Mouse (Mus musculus) cerebellum, adult 9-10 months (tissue): ENCODE data around the gene Sp3.
"Not testable (repeated sequence)": the region's sequence is repeated elsewhere in the genome, so short reads cannot be mapped to it uniquely, and the experiment has no call there.

Experiments used
- DNase-seq: peaks from one replicate; pipeline ENCODE4 v3.0.0; 2022

Gene Sp3

DNA sequence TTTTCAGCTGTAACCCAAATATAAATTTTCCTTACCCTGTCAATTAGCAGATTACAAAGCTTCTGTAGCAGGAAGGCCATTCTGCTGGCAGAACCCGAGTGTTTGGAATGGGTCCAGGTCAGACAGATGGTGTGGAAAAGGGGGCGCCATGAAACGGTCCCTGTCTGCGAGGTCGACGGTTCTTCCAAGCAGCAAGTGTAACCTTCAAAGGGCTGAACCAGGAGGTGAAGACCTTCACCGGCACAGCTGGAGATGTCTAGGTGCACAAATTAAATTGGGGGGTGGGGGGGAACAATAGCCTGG lies 66.8 kb downstream of the Sp3 start:
- DNase-seq = peak; percentile 71

DNA sequence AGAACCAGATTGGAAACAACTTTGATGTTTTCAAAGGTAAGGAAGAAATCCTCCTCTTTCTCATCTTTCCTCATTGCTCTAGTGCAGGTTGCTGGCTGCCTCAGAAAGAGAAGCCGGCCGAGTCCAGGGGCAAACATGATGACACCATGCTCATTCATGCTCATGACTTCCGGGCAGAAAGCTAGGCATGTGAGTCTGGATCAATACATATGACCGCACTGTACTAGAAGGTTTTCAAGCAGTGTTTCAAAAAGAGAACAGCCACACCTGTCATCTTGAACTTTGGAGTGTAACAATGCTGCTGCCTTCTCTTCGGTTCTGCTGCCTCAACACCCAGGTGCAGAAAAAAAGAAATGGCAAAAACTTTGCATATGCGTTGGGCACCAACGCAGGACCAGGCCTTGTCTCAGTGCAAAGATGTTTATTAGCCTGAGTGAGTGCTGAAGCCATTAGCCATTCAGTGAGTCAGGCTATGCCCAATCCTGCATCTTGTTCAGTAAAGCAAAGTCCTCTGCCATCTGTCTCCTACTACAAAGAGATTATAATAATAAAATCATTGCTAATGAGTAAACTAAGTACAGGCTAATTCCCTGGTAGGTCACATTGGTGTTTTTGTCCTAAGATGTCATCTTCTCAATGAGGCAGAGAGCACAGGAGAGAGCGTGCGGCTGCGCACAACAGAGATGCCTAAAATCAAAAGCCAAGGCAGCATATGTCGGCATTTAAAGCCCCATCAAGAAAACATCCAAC lies 67.4 kb downstream of the Sp3 start:
- DNase-seq = no peak

DNA sequence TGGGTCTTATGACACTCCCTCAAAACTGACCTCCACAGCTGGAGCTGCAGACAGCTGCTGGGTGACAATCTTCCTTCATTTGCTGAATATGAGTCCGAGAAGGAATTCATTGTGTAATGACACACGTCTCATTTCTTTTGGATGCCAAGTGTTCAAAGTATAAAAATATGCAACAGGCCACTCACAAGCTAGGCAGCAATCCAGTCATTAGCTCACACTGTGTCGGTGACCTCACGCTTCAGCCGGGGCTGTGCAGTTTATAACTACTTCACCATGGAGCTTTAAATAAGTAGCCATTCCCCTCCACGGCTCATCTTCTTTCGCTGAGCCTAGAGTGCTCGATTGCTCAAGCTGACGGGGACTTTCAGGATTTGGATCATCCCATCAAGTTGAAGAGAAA lies 68.7 kb downstream of the Sp3 start:
- no peak for DNase-seq

GRCm38 (mm10) chr2:72909046-72909445 lies 71.2 kb downstream of the Sp3 start:
- no peak for DNase-seq

DNA sequence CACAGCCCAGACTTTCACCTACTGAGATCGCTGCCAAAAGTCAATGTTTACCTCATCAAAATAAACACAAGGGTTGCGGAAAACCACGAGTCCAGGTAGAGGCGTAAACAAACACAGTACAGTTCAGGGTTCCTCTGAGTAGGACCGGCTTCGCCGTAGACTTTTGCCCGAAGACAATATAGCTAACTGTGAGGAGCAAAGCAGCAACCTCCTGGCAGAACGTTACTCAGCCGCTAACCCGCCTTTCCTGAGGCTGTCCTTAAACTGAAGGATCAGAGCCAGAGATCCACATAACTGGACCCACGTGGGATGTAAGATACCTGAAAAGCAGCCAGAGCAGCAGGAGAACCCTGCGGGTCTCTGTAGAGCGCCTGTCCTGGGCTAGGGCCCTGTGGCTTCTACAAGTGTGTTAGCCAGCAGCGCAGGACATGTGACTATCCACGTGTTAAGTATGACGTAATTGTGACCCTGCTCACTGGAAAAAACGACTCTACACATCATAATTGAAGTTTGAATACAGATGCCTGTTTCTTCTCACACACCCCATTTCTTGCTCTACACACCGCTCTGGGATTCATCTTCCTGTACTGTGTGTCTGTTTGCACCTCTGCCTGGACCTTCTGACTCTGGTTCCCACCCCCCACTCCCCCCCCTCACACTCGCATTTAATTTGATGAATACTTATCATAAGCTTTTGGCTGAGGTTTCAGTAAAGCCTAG lies 71.9 kb downstream of the Sp3 start:
- no peak for DNase-seq

- no peak for DNase-seq
These were observed 73.5 kb downstream of the Sp3 start for GRCm38 (mm10) chr2:72906745-72907144.

DNA sequence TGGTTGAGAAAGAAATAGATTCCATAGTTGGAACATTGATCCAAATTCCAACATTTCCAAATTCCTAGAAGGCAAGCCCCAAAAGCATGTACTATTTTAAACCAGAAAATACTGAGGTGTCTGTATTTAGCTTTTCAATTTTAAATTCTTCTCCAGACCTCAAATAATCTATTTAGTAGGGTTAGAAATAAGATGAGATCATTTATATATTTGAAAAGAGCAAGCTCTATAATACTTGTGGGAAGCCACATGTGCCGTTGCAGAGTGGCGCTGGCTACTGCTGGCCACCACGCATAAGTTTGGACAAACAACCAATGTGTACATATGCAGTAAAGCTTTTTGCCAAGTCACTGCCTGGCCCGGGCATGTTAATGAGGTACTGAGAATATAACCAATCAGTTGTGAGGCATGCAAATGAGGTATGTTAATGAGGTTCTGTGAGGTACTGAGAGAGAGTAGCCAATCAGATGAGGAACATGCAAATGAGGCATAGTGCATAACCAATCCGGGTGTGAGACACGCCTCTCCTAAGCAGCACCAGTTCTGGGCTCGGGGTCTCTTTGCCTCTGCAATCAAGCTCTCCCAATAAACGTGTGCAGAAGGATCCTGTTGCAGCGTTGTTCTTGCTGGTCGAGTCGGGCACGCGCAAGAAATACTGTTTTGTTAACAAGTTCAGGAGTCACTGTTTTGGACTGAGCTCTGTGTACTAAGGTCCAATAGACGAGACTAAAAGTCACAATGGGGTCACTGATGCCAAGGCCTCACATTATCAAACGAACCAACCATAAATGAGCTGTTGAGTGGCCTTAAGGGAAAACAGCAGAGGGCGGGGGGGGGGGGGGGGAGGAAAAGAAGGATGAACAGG lies 77.2 kb downstream of the Sp3 start:
- DNase-seq = not testable (repeated sequence)

DNA sequence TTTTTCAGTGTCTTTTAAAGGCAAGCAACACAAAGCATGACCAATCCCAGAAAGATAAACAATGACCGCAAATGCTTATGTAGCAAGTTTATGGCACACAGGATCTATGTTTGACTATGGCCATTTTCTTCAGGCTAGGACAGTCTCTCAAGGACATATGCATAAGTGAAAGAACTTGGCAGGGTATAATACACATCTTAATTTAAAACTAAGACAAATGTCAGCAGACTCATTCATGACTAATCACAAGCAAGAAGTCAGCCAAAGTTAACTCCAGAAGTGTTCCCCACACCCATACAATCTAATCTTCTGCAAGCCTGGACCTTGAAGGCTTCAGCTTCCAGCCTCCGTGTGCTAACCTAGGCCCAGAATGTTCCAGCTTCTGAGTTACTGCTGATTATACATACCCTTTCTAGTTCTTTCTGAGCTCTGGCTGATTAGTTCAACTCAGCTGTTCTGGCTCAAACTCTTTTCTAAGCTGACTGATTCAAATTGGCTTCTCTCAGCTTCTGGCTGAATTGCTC lies 81.4 kb downstream of the Sp3 start:
- DNase-seq = no peak

GRCm38 (mm10) chr2:72898094-72898781 lies 82.0 kb downstream of the Sp3 start:
- no peak for DNase-seq

GRCm38 (mm10) chr2:72889806-72890205 lies 90.4 kb downstream of the Sp3 start:
- DNase-seq = no peak
